In genomic region chr9:56636766-56637402, GRCm38 (mm10) we compare ENCODE assay signal across 10 mouse cellular contexts.
DNase-seq lines count a peak whose midpoint lies in the region; ATAC-seq and TF ChIP-seq lines count a peak whose summit lies in the region.
"Had no signal": no experiment of that assay in that cellular context is flagged by ENCODE, and none has a peak within 500 bp of the region (broad histone marks: within the 10 kb centered on the region; RNA-seq: fewer than 3 reads in every experiment).

No protein-coding gene starts in this region.

- H3K27me3 ChIP-seq in heart, embryonic 13.5 days (replicated peaks), result peaks cover 95% of the 10 kb centered on the region
- peaks cover 40% of the 10 kb centered on the region for H3K27me3 ChIP-seq in lung, embryonic 16.5 days (ENCODE audit: control insufficient read depth, insufficient read depth, low read depth, low read length)
- peaks cover 35% of the 10 kb centered on the region for H3K27me3 ChIP-seq in lung, postnatal 0 days (replicated peaks; ENCODE audit: insufficient read depth, low read length)
- H3K27me3 ChIP-seq in stomach, embryonic 14.5 days (ENCODE audit: control insufficient read depth, insufficient read depth, low read length), result 0 out of 2 replicates have a peak, but pooled peaks cover 10% of the 10 kb centered on the region

- H3K4me3 ChIP-seq in heart, embryonic 13.5 days, result peak overlapping the region; percentile 31; the same call in 1 of the 2 replicates
- H3K4me3 ChIP-seq in lung, embryonic 16.5 days (ENCODE audit: low read length), result no peak overlapping the region
- no peak overlapping the region for H3K4me3 ChIP-seq in lung, postnatal 0 days (ENCODE audit: low read depth, low read length)
- no peak overlapping the region for H3K4me3 ChIP-seq in stomach, embryonic 14.5 days (ENCODE audit: low read depth, low read length)
- H3K4me3 ChIP-seq: liver, embryonic 15.5 days had no signal

- peaks cover 25% of the 10 kb centered on the region for H3K4me1 ChIP-seq in heart, embryonic 13.5 days
- H3K4me1 ChIP-seq in lung, embryonic 16.5 days (replicated peaks; ENCODE audit: control insufficient read depth, insufficient read depth, low read length), result peaks cover 17% of the 10 kb centered on the region
- H3K4me1 ChIP-seq in lung, postnatal 0 days (ENCODE audit: insufficient read depth, low read depth, low read length), result peaks cover 5% of the 10 kb centered on the region; the same call in 1 of the 2 replicates
- peaks cover 2% of the 10 kb centered on the region; the same call in 1 of the 2 replicates for H3K4me1 ChIP-seq in stomach, embryonic 14.5 days (ENCODE audit: control insufficient read depth, insufficient read depth, low read length)

- H3K9me3 ChIP-seq in heart, embryonic 13.5 days, result no peaks in the 10 kb centered on the region
- H3K9me3 ChIP-seq in lung, embryonic 16.5 days (ENCODE audit: control insufficient read depth, low read length), result no peaks in the 10 kb centered on the region
- no peaks in the 10 kb centered on the region for H3K9me3 ChIP-seq in lung, postnatal 0 days (ENCODE audit: low read length)
- no peaks in the 10 kb centered on the region for H3K9me3 ChIP-seq in stomach, embryonic 14.5 days (ENCODE audit: control insufficient read depth, low read depth, low read length)
- H3K9me3 ChIP-seq: liver, embryonic 15.5 days had no signal

- H3K9ac ChIP-seq in heart, embryonic 13.5 days, result no peak overlapping the region
- no peak overlapping the region for H3K9ac ChIP-seq in lung, embryonic 16.5 days (ENCODE audit: low read length)
- no peak overlapping the region for H3K9ac ChIP-seq in lung, postnatal 0 days (replicated peaks; ENCODE audit: low read depth)
- no peak overlapping the region for H3K9ac ChIP-seq in stomach, embryonic 14.5 days (replicated peaks; ENCODE audit: low read depth, low read length)
- H3K9ac ChIP-seq: liver, embryonic 15.5 days had no signal

- H3K27ac ChIP-seq in heart, embryonic 13.5 days (replicated peaks), result no peak overlapping the region
- H3K27ac ChIP-seq in lung, embryonic 16.5 days (ENCODE audit: low read length), result no peak overlapping the region
- H3K27ac ChIP-seq in lung, postnatal 0 days (ENCODE audit: low read length), result no peak overlapping the region
- H3K27ac ChIP-seq in stomach, embryonic 14.5 days (ENCODE audit: low read length), result no peak overlapping the region
- H3K27ac ChIP-seq: liver, embryonic 15.5 days had no signal

- intact Hi-C loops in heart, postnatal 10 days (cut with DNase I), result loop anchor here (1.0 to 10.0 kb wide), 5 partner anchors 135 to 425 kb away; no protein-coding TSS in a partner anchor

- H3K4me2 ChIP-seq in heart, embryonic 13.5 days, result peak overlapping the region; percentile 61
- peak overlapping the region; percentile 41; the same call in 1 of the 2 replicates for H3K4me2 ChIP-seq in lung, embryonic 16.5 days (ENCODE audit: low read depth, low read length)
- no peak overlapping the region for H3K4me2 ChIP-seq in lung, postnatal 0 days (replicated peaks; ENCODE audit: low read depth, low read length)
- H3K4me2 ChIP-seq in stomach, embryonic 14.5 days (replicated peaks; ENCODE audit: low read depth, low read length), result peak overlapping the region; percentile 32

- TF ChIP-seq CTCF in lung, postnatal 0 days (IDR thresholded peaks at IDR 0.05), result no peak

- no peak for DNase-seq in heart, postnatal 10 days
- DNase-seq in lung, postnatal 0 days (ENCODE audit: low spot score), result no peak
- peak; percentile 58 for DNase-seq in gonadal fat pad, adult 2 months (ENCODE audit: low read depth)
- DNase-seq in ovary, postnatal 10 days (ENCODE audit: low spot score), result no peak
- no peak for DNase-seq in left cerebral cortex, adult 18-20 months (ENCODE audit: low spot score in 2 of 2)

- WGBS in heart, embryonic 13.5 days, result 45% methylated on average over 11 of the region's 11 CpGs
- 48% methylated on average over 11 of the region's 11 CpGs for WGBS in lung, embryonic 16.5 days
- WGBS in lung, postnatal 0 days, result 43% methylated on average over 11 of the region's 11 CpGs
- WGBS in stomach, embryonic 14.5 days, result 44% methylated on average over 11 of the region's 11 CpGs

- ATAC-seq in heart, embryonic 13.5 days (ENCODE audit: extremely low read depth, insufficient number of reproducible peaks, low FRiP score, low TSS enrichment), result no peak
- no peak for ATAC-seq in lung, embryonic 16.5 days (ENCODE audit: low read depth)
- ATAC-seq in lung, postnatal 0 days, result no peak
- no peak for ATAC-seq in stomach, embryonic 14.5 days (ENCODE audit: insufficient number of reproducible peaks, insufficient read depth, low FRiP score, low read depth)

- TF ChIP-seq EP300 in lung, postnatal 0 days (IDR thresholded peaks at IDR 0.05), result no peak

- no peaks in the 10 kb centered on the region for H3K36me3 ChIP-seq in heart, embryonic 13.5 days
- no peaks in the 10 kb centered on the region for H3K36me3 ChIP-seq in lung, embryonic 16.5 days (ENCODE audit: control insufficient read depth, insufficient read depth, low read length)
- no peaks in the 10 kb centered on the region for H3K36me3 ChIP-seq in lung, postnatal 0 days (ENCODE audit: insufficient read depth, low read length)
- H3K36me3 ChIP-seq in stomach, embryonic 14.5 days (ENCODE audit: control insufficient read depth, insufficient read depth, low read length), result no peaks in the 10 kb centered on the region
- H3K36me3 ChIP-seq: G1E; liver, embryonic 15.5 days had no signal
